Mouse (Mus musculus): ENCODE results near the gene Myrf.

DNA sequence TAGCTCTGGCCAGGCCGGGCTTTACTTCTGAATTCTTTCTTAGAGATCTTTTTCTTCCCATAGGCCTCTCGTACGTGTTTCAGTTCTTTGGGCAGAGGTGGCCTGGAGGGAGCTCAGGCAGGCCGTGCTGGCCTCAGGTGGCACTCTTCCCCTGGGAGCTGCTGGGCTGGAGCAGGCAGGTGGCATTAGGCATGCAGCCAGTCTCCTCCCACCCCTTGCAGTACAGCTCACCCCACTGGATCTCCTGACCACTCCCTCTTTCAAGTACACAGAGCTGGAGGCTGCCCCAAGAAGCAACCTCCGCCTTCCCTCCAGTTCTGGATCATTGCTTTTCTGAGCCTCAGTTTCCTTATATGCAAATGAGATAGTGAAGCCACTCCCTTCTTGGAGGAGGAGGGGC, 37.2 kb upstream of the Myrf start:
- TF ChIP-seq CTCF (IDR thresholded peaks at IDR 0.05; ENCODE audit: low read depth) (no peak), EP300 (IDR thresholded peaks at IDR 0.05; ENCODE audit: low read depth) (no peak)
